Mouse (Mus musculus): ENCODE results near the gene Map3k21. TPM values are rescaled to one million over a fixed set of nuclear protein-coding genes. Genes with fewer than 3 reads are reported as not detected.

Gene Map3k21
- total and polyA plus RNA-seq, 2 experiments from 2014 or later: 0.98 to 2.8 TPM

GRCm38 (mm10) chr8:125907311-125907710 is 2.9 kb upstream of the Map3k21 start:
- H3K4me2 ChIP-seq (ENCODE audit: low read depth, low read length, poor library complexity, severe bottlenecking): no peak overlapping the region
- no peaks in the 10 kb centered on the region for H3K4me1 ChIP-seq (ENCODE audit: insufficient read depth, low read length)
- no peak overlapping the region for H3K4me3 ChIP-seq (ENCODE audit: low read depth, low read length)
- TF ChIP-seq CTCF (IDR thresholded peaks at IDR 0.05): peak; percentile 43
- no peak overlapping the region for H3K9ac ChIP-seq (replicated peaks; ENCODE audit: low read length, poor library complexity, severe bottlenecking)
- H3K27me3 ChIP-seq (ENCODE audit: insufficient read depth, low read length): peaks cover 35% of the 10 kb centered on the region
- no peaks in the 10 kb centered on the region for H3K36me3 ChIP-seq (ENCODE audit: insufficient read depth, low read length)
- ATAC-seq (ENCODE audit: low FRiP score): no peak
- 84% methylated on average over 2 of the region's 2 CpGs for WGBS
- DNase-seq (ENCODE audit: low spot score): no peak
- H3K27ac ChIP-seq (ENCODE audit: low read depth, low read length): no peak overlapping the region
- no peaks in the 10 kb centered on the region for H3K9me3 ChIP-seq (ENCODE audit: low read length)

GRCm38 (mm10) chr8:125909661-125910364 is 437 bp upstream of the Map3k21 start:
- Histone ChIP-seq H3K27me3 (ENCODE audit: insufficient read depth, low read length) (peaks cover 43% of the 10 kb centered on the region), H3K4me2 (ENCODE audit: low read depth, low read length, poor library complexity, severe bottlenecking) (peak overlapping the region; percentile 97), H3K9me3 (ENCODE audit: low read length) (no peaks in the 10 kb centered on the region), H3K4me3 (ENCODE audit: low read depth, low read length) (peak overlapping the region; percentile 68), H3K4me1 (ENCODE audit: insufficient read depth, low read length) (no peaks in the 10 kb centered on the region), H3K36me3 (ENCODE audit: insufficient read depth, low read length) (no peaks in the 10 kb centered on the region), H3K27ac (ENCODE audit: low read depth, low read length) (no peak overlapping the region), H3K9ac (replicated peaks; ENCODE audit: low read length, poor library complexity, severe bottlenecking) (no peak overlapping the region)
- ATAC-seq (ENCODE audit: low FRiP score): no peak
- DNase-seq (ENCODE audit: low spot score): no peak
- no peak for TF ChIP-seq CTCF (IDR thresholded peaks at IDR 0.05)
- 3% methylated on average over 30 of the region's 30 CpGs for WGBS

- H3K4me1 ChIP-seq (ENCODE audit: insufficient read depth, low read length): no peaks in the 10 kb centered on the region
- DNase-seq (ENCODE audit: low spot score) (no peak), ATAC-seq (ENCODE audit: low FRiP score) (no peak)
- no peak overlapping the region for H3K27ac ChIP-seq (ENCODE audit: low read depth, low read length)
- peak overlapping the region; percentile 97 for H3K4me2 ChIP-seq (ENCODE audit: low read depth, low read length, poor library complexity, severe bottlenecking)
- no peaks in the 10 kb centered on the region for H3K9me3 ChIP-seq (ENCODE audit: low read length)
- H3K36me3 ChIP-seq (ENCODE audit: insufficient read depth, low read length): no peaks in the 10 kb centered on the region
- TF ChIP-seq CTCF (IDR thresholded peaks at IDR 0.05): no peak; the same call in 1 of the 2 replicates
- H3K9ac ChIP-seq (replicated peaks; ENCODE audit: low read length, poor library complexity, severe bottlenecking): peak overlapping the region; percentile 50
- peaks cover 43% of the 10 kb centered on the region for H3K27me3 ChIP-seq (ENCODE audit: insufficient read depth, low read length)
- H3K4me3 ChIP-seq (ENCODE audit: low read depth, low read length): peak overlapping the region; percentile 68
- 3% methylated on average over 29 of the region's 31 CpGs for WGBS
These were observed 955 bp downstream of the Map3k21 start for GRCm38 (mm10) chr8:125911229-125911580.

GRCm38 (mm10) chr8:125913206-125913605 is 3.0 kb downstream of the Map3k21 start:
- no peak for DNase-seq (ENCODE audit: low spot score)
- WGBS: 89% methylated on average over 4 of the region's 4 CpGs
- H3K4me3 ChIP-seq (ENCODE audit: low read depth, low read length): no peak overlapping the region
- no peak overlapping the region for H3K4me2 ChIP-seq (ENCODE audit: low read depth, low read length, poor library complexity, severe bottlenecking)
- ATAC-seq (ENCODE audit: low FRiP score): no peak
- H3K9ac ChIP-seq (replicated peaks; ENCODE audit: low read length, poor library complexity, severe bottlenecking): no peak overlapping the region
- H3K27ac ChIP-seq (ENCODE audit: low read depth, low read length): no peak overlapping the region
- no peaks in the 10 kb centered on the region for H3K4me1 ChIP-seq (ENCODE audit: insufficient read depth, low read length)
- H3K9me3 ChIP-seq (ENCODE audit: low read length): no peaks in the 10 kb centered on the region
- no peak for TF ChIP-seq CTCF (IDR thresholded peaks at IDR 0.05)
- H3K36me3 ChIP-seq (ENCODE audit: insufficient read depth, low read length): no peaks in the 10 kb centered on the region
- peaks cover 43% of the 10 kb centered on the region for H3K27me3 ChIP-seq (ENCODE audit: insufficient read depth, low read length)

- H3K4me3 ChIP-seq (ENCODE audit: low read depth, low read length): no peak overlapping the region
- H3K27me3 ChIP-seq (ENCODE audit: insufficient read depth, low read length): peaks cover 31% of the 10 kb centered on the region
- no peaks in the 10 kb centered on the region for H3K36me3 ChIP-seq (ENCODE audit: insufficient read depth, low read length)
- no peak overlapping the region for H3K4me2 ChIP-seq (ENCODE audit: low read depth, low read length, poor library complexity, severe bottlenecking)
- H3K4me1 ChIP-seq (ENCODE audit: insufficient read depth, low read length): no peaks in the 10 kb centered on the region
- DNase-seq (ENCODE audit: low spot score): no peak
- no peak for TF ChIP-seq CTCF (IDR thresholded peaks at IDR 0.05)
- no peaks in the 10 kb centered on the region for H3K9me3 ChIP-seq (ENCODE audit: low read length)
- no peak overlapping the region for H3K27ac ChIP-seq (ENCODE audit: low read depth, low read length)
- no peak overlapping the region for H3K9ac ChIP-seq (replicated peaks; ENCODE audit: low read length, poor library complexity, severe bottlenecking)
- no peak for ATAC-seq (ENCODE audit: low FRiP score)
- 82% methylated on average over 9 of the region's 9 CpGs for WGBS
These were observed 4.1 kb downstream of the Map3k21 start for GRCm38 (mm10) chr8:125914386-125914785.

GRCm38 (mm10) chr8:125917013-125917412 is 6.8 kb downstream of the Map3k21 start:
- TF ChIP-seq CTCF (IDR thresholded peaks at IDR 0.05): no peak
- H3K27ac ChIP-seq (ENCODE audit: low read depth, low read length): no peak overlapping the region

More at GRCm38 (mm10) chr8:125917013-125917412, 6.8 kb downstream of the Map3k21 start:
- Histone ChIP-seq H3K4me1 (ENCODE audit: insufficient read depth, low read length) (no peaks in the 10 kb centered on the region), H3K9me3 (ENCODE audit: low read length) (no peaks in the 10 kb centered on the region), H3K36me3 (ENCODE audit: insufficient read depth, low read length) (no peaks in the 10 kb centered on the region), H3K4me2 (ENCODE audit: low read depth, low read length, poor library complexity, severe bottlenecking) (no peak overlapping the region), H3K9ac (replicated peaks; ENCODE audit: low read length, poor library complexity, severe bottlenecking) (no peak overlapping the region), H3K27me3 (ENCODE audit: insufficient read depth, low read length) (peaks cover 11% of the 10 kb centered on the region), H3K4me3 (ENCODE audit: low read depth, low read length) (no peak overlapping the region)
- ATAC-seq (ENCODE audit: low FRiP score) (no peak), DNase-seq (ENCODE audit: low spot score) (no peak)
- 81% methylated on average over 10 of the region's 10 CpGs for WGBS
